Mouse (Mus musculus) midbrain, embryonic 16.5 days (tissue): ENCODE results near the gene Snrk. TPM values are rescaled to one million over a fixed set of nuclear protein-coding genes. Genes with fewer than 3 reads are reported as not detected.

Experiments
- ATAC-seq: fragments of 200-750 bp; cut with Nextera tagmentation; 2 replicates; pipeline ENCODE4 v1.8.0; 2017; ENCODE audit warnings: moderate TSS enrichment
- H3K27ac ChIP-seq: fragments of 300-500 bp; sonication (generic); 2 replicates; pipeline ENCODE4 v1.5.1; 2014; ENCODE audit warnings: mild to moderate bottlenecking, low read length, mixed read lengths
- H3K27me3 ChIP-seq: fragments of 300-500 bp; sonication (generic); 2 replicates; pipeline ENCODE4 v1.6.1; 2014; ENCODE audit warnings: low read depth, low read length, mixed read lengths; ENCODE audit not compliant: control insufficient read depth, insufficient read depth
- H3K36me3 ChIP-seq: fragments of 300-500 bp; sonication (generic); 2 replicates; pipeline ENCODE4 v1.6.1; 2014; ENCODE audit warnings: mild to moderate bottlenecking, low read length, moderate library complexity, mixed read lengths; ENCODE audit not compliant: control insufficient read depth, insufficient read depth
- H3K4me1 ChIP-seq: fragments of 300-500 bp; sonication (generic); 2 replicates; pipeline ENCODE4 v1.6.1; 2014; ENCODE audit warnings: mild to moderate bottlenecking, low read length, mixed read lengths; ENCODE audit not compliant: control insufficient read depth, insufficient read depth
- H3K4me2 ChIP-seq: fragments of 300-500 bp; sonication (generic); 2 replicates; pipeline ENCODE4 v1.6.1; 2014; ENCODE audit warnings: mild to moderate bottlenecking, low read length, mixed read lengths
- H3K4me3 ChIP-seq: fragments of 300-500 bp; sonication (generic); 2 replicates; pipeline ENCODE4 v1.5.1; 2014; ENCODE audit warnings: low read depth, mild to moderate bottlenecking, low read length, moderate library complexity, mixed read lengths
- H3K9ac ChIP-seq: fragments of 300-500 bp; sonication (generic); 2 replicates; pipeline ENCODE4 v1.6.1; 2014; ENCODE audit warnings: low read depth, low read length, mixed read lengths
- H3K9me3 ChIP-seq: fragments of 300-500 bp; sonication (generic); replicated peaks from 2 replicates; pipeline ENCODE4 v1.6.1; 2014; ENCODE audit warnings: mild to moderate bottlenecking, low read length, mixed read lengths; ENCODE audit not compliant: control insufficient read depth, poor library complexity, severe bottlenecking
- WGBS: fragments of 180-500 bp; shearing (Covaris S2); extraction: QIAGEN DNeasy Blood & Tissue Kit; methylation state at CpG from one replicate; pipeline ENCODE4 v1.1.7; 2014; 5-methylcytosine and 5-hydroxymethylcytosine counted together
- polyA plus RNA-seq: library from polyadenylated mRNA; unstranded; fragments of >200 nt; fragmentation: Nextera tagmentation; extraction: Ambion mirVana; gene quantifications from 2 replicates; pipeline ENCODE4 v1.2.1, GENCODE M21; 2015

The Snrk gene
- polyA plus RNA-seq, 1 experiment from 2014 or later: 95.4 TPM

DNA sequence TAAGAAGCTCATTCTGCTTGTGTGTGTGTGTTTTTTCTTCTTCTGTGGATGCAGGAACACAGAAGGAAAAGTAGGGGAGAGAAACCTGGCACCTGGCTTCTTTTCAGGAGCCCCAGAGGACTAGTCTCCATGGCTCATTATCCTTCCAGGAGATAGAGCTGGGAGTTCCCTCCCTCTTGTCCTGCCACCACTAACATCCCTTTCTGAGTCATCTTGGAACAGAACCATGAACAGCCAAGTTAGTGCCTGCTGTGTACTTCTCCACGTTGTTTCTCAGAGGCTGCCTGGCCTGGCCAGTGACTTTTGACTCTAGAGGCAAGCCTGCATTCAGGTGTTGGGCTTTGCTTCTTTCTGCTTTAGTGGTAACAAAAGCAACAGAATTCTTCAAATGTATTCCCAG, 707 bp upstream of the Snrk start:
- Histone ChIP-seq H3K27ac (no peak overlapping the region), H3K4me2 (no peak overlapping the region), H3K9me3 (no peaks in the 10 kb centered on the region), H3K27me3 (no peaks in the 10 kb centered on the region), H3K9ac (no peak overlapping the region), H3K36me3 (no peaks in the 10 kb centered on the region; the same call in 1 of the 2 replicates), H3K4me1 (peaks cover 15% of the 10 kb centered on the region), H3K4me3 (no peak overlapping the region)
- no peak for ATAC-seq
- 48% methylated on average over 1 of the region's 1 CpGs for WGBS

DNA sequence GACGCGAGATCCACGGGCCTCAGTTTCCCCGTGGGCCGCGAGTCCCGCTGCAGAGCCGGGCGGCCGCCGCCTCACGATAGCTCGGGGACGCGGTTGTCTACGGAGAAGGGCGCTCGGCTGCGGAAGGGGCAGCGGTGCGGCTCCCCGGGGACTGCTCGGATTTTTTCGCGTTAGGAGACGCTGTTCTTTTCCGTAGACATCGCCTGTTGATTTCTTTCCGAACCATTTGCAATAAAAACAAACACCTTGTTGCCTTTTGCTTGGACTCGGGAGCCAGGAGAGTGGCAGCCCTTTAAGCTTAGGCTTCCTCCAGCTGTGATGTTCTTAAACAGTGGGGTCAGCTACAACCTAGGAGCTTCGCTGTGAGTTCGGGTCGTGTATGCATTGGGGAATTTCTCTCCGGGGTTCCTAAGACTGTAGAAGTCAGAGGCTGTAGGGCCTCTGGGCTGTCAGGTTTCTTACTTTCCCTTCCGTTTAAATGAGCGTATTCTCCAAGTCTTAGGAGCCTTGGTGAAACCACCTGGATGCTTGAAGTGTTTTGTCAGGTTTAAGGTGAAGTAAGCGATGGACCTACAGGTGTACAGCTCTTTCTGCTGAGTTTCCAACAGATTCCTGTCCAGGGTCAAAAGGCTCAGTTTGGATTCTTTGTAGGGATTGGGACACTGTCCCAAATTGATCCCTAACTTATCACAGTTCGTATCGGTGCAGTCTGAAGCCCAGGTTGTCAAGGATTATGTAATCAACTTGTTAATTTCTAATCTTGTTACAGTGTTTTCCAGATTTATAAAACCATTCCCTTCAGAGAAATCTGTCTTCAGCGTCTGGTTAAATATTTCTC, 845 bp downstream of the Snrk start:
- Histone ChIP-seq H3K27ac (peak overlapping the region; percentile 92), H3K9me3 (no peaks in the 10 kb centered on the region), H3K36me3 (no peaks in the 10 kb centered on the region; the same call in 1 of the 2 replicates), H3K27me3 (no peaks in the 10 kb centered on the region), H3K4me2 (peak overlapping the region; percentile 90), H3K4me1 (peaks cover 15% of the 10 kb centered on the region), H3K9ac (peak overlapping the region; percentile 90), H3K4me3 (peak overlapping the region; percentile 89)
- WGBS: 4% methylated on average over 40 of the region's 40 CpGs
- peak; percentile 57; the same call in 1 of the 2 replicates for ATAC-seq

DNA sequence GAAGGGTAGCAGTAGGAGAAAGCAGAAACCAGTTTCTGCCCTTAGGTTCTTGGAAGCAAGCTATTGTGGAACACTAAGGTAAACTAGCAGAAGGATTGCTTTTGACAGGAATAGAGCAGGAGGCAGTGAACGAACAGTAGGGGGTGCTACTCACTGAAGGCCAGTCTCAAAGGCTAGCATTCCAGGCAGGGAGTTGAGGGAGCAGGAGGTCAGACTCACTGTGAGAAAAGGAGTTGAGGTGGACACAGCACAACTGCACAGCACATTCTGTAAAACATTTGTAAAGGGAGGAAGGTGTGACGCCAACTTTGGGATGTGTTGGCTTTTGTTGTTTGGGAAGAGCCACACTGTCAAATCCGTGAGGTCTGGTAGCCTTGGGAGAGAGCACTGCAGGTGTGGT, 3.0 kb downstream of the Snrk start:
- Histone ChIP-seq H3K9me3 (no peaks in the 10 kb centered on the region), H3K4me2 (no peak overlapping the region), H3K27ac (no peak overlapping the region), H3K9ac (no peak overlapping the region), H3K27me3 (no peaks in the 10 kb centered on the region), H3K36me3 (no peaks in the 10 kb centered on the region; the same call in 1 of the 2 replicates), H3K4me3 (no peak overlapping the region), H3K4me1 (peaks cover 15% of the 10 kb centered on the region)
- ATAC-seq: no peak
- 46% methylated on average over 3 of the region's 3 CpGs for WGBS

DNA sequence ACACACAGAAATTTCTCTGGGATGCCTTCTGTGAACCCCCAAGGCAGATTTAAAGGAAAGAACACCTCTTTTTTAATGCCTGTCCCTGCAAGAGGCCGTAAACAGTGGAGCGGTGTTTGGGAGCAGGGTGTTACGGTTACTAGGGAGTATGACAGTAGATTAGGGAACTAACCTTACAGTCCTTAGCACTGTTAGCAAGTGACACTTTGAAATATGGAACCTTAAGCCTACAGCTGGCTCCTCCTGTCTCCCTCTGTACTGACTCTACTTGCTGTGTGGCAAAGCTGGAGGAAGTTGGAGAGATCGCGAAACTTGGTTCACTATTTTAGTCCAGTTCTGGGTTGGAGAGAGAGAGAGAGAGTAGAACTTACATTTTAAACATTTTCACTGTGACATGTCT, 5.0 kb downstream of the Snrk start:
- H3K9me3 ChIP-seq: no peaks in the 10 kb centered on the region
- H3K4me3 ChIP-seq: no peak overlapping the region
- H3K9ac ChIP-seq: no peak overlapping the region
- H3K36me3 ChIP-seq: no peaks in the 10 kb centered on the region; the same call in 1 of the 2 replicates
- no peak for ATAC-seq
- H3K4me2 ChIP-seq: no peak overlapping the region
- no peak overlapping the region for H3K27ac ChIP-seq
- WGBS: 94% methylated on average over 5 of the region's 5 CpGs
- H3K4me1 ChIP-seq: peaks cover 15% of the 10 kb centered on the region
- no peaks in the 10 kb centered on the region for H3K27me3 ChIP-seq

DNA sequence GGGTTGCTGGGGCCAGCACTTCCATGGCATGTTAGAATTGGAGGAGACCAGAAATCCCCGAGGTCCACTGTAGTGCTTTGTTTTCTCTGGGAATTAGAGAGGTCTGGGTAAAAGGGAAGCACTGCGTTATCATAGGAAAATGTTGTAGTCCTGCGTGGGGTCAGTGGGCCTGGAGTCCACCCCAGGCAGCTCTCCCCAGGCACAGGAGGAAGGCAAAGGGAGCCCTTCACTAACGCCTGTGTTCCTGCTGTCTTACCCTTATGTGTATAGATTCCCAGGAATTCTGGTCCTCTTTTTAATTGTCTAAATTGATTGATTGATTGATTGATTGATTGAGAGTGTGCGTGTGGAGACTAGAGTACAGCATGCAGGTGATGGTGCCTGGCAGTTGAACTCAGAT, 6.1 kb downstream of the Snrk start:
- H3K9ac ChIP-seq: no peak overlapping the region
- H3K27ac ChIP-seq: no peak overlapping the region
- no peaks in the 10 kb centered on the region for H3K27me3 ChIP-seq
- no peaks in the 10 kb centered on the region; the same call in 1 of the 2 replicates for H3K36me3 ChIP-seq
- no peak for ATAC-seq
- H3K4me2 ChIP-seq: no peak overlapping the region
- WGBS: 76% methylated on average over 5 of the region's 5 CpGs
- peaks cover 12% of the 10 kb centered on the region for H3K4me1 ChIP-seq
- H3K4me3 ChIP-seq: no peak overlapping the region
- no peaks in the 10 kb centered on the region for H3K9me3 ChIP-seq

- Histone ChIP-seq H3K27me3 (no peaks in the 10 kb centered on the region), H3K4me3 (no peak overlapping the region), H3K36me3 (no peaks in the 10 kb centered on the region; the same call in 1 of the 2 replicates), H3K27ac (no peak overlapping the region), H3K4me1 (peaks cover 6% of the 10 kb centered on the region; the same call in 1 of the 2 replicates), H3K9me3 (no peaks in the 10 kb centered on the region), H3K4me2 (no peak overlapping the region), H3K9ac (no peak overlapping the region)
- ATAC-seq: no peak
- WGBS: 39% methylated on average over 5 of the region's 5 CpGs
These were observed 8.7 kb downstream of the Snrk start for GRCm38 (mm10) chr9:122125723-122126290.

DNA sequence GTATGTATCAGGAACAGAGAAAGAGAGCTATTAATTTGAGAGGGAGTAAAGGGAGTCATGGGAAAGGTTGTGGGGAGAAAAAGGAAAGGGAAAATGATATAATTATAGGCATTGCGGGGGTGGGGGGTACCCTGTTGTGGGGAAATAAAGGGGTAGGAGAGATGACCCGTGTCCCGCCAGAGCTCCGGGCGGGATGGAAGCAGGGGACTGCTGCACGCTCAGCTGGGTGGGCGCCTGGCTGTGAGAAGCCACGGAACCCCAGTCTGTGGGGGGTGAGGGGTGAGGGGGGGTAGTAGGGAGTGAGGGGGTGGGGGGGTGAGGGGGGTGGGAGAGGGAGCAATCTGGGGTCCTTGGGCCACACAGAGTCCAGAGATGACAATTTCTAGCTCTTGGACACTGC, 9.7 kb downstream of the Snrk start:
- Histone ChIP-seq H3K36me3 (no peaks in the 10 kb centered on the region), H3K27me3 (no peaks in the 10 kb centered on the region), H3K4me3 (no peak overlapping the region), H3K9ac (no peak overlapping the region), H3K9me3 (no peaks in the 10 kb centered on the region), H3K4me2 (no peak overlapping the region), H3K4me1 (0 out of 2 replicates have a peak, but pooled peaks cover 4% of the 10 kb centered on the region), H3K27ac (no peak overlapping the region)
- ATAC-seq: no peak
- 71% methylated on average over 7 of the region's 8 CpGs for WGBS

DNA sequence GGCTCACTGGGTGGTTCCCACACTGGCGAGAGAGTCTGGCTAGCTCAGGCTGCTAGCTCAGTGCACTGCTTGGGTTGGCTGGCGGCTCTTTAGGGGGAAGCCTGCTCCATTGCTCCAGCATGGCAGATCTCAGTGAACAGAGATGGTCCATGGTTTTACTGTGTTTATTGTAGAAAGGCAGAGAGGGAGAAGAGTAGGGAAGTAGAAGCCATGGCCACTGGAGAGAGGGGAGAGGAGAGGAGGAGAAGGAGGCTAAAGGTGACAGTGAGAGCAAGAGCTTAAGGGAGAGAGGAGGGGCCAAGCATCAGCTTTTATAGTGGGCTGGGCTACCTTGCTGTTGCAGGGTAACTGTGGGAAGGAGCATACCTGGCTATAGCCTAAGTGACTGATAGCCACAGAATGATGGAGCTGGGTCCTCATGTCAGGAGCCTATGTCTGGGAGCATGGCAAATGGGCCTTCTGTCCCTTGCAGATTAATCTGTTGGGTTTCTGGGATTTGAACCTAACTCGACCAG, 10.3 kb downstream of the Snrk start:
- Histone ChIP-seq H3K4me3 (no peak overlapping the region), H3K4me2 (no peak overlapping the region), H3K27ac (no peak overlapping the region), H3K27me3 (no peaks in the 10 kb centered on the region), H3K9me3 (no peaks in the 10 kb centered on the region), H3K4me1 (0 out of 2 replicates have a peak, but pooled peaks cover 4% of the 10 kb centered on the region), H3K9ac (no peak overlapping the region), H3K36me3 (no peaks in the 10 kb centered on the region)
- no peak for ATAC-seq
- 62% methylated on average over 3 of the region's 3 CpGs for WGBS

DNA sequence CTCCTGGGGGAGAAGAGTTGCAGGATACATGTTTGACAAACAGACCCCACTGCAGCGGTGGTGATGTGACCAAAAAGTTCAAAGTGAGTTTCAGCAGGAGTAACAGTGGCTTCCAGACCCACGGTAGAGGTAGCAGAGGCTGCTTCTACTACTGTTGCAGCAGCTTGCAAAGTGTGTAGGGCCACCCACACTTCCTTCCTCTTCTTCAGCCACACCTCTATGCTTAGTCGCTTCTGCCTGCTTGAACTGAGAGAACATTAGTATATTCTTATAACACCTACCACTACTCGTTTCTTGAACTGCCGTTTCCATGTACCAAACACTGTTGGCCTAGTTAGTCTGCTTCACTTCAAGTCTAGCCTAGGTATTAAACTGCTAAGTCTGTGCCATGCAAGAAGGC, 11.6 kb downstream of the Snrk start:
- Histone ChIP-seq H3K36me3 (no peaks in the 10 kb centered on the region; the same call in 1 of the 2 replicates), H3K27me3 (no peaks in the 10 kb centered on the region), H3K4me3 (no peak overlapping the region), H3K4me1 (0 out of 2 replicates have a peak, but pooled peaks cover 4% of the 10 kb centered on the region), H3K4me2 (no peak overlapping the region), H3K27ac (no peak overlapping the region), H3K9me3 (no peaks in the 10 kb centered on the region), H3K9ac (no peak overlapping the region)
- no peak for ATAC-seq
- WGBS: 88% methylated on average over 5 of the region's 5 CpGs
